In genomic region chr9:121444367-121444707, GRCm38 (mm10) we compare ENCODE assay signal across 19 mouse cellular contexts. TPM values are rescaled to one million over a fixed set of nuclear protein-coding genes. Genes with fewer than 3 reads are reported as not detected.
DNase-seq lines count a peak whose midpoint lies in the region; ATAC-seq lines count a peak whose summit lies in the region.
"Had no signal": no experiment of that assay in that cellular context is flagged by ENCODE, and none has a peak within 500 bp of the region (broad histone marks: within the 10 kb centered on the region; RNA-seq: fewer than 3 reads in every experiment).

No protein-coding gene starts in this region.

- intact Hi-C loops in gastrocnemius, postnatal 14 days (cut with DNase I; ENCODE audit: low total_unique reads), result no loop called here

- no peak for ATAC-seq in hindbrain, embryonic 13.5 days (ENCODE audit: low FRiP score)

- H3K9me3 ChIP-seq in hindbrain, embryonic 13.5 days, result no peaks in the 10 kb centered on the region
- no peaks in the 10 kb centered on the region for H3K9me3 ChIP-seq in hindbrain, embryonic 10.5 days
- H3K9me3 ChIP-seq: embryonic facial prominence, embryonic 15.5 days; limb, embryonic 15.5 days had no signal

- no peak overlapping the region for H3K4me3 ChIP-seq in hindbrain, embryonic 13.5 days
- H3K4me3 ChIP-seq in hindbrain, embryonic 10.5 days, result no peak overlapping the region
- H3K4me3 ChIP-seq: embryonic facial prominence, embryonic 15.5 days; heart, adult 2 months; limb, embryonic 15.5 days had no signal

- H3K4me2 ChIP-seq in hindbrain, embryonic 13.5 days, result no peak overlapping the region
- H3K4me2 ChIP-seq: embryonic facial prominence, embryonic 15.5 days; limb, embryonic 15.5 days; midbrain, embryonic 11.5 days had no signal

- H3K27ac ChIP-seq in hindbrain, embryonic 13.5 days, result peak overlapping the region; percentile 66; the same call in 1 of the 2 replicates
- no peak overlapping the region for H3K27ac ChIP-seq in hindbrain, embryonic 10.5 days
- H3K27ac ChIP-seq: embryonic facial prominence, embryonic 15.5 days; heart, adult 2 months; limb, embryonic 15.5 days had no signal

- no peaks in the 10 kb centered on the region for H3K27me3 ChIP-seq in hindbrain, embryonic 13.5 days
- H3K27me3 ChIP-seq in hindbrain, embryonic 10.5 days (ENCODE audit: insufficient read depth, poor library complexity, severe bottlenecking), result no peaks in the 10 kb centered on the region
- H3K27me3 ChIP-seq: embryonic facial prominence, embryonic 15.5 days; limb, embryonic 15.5 days had no signal

- no peak for DNase-seq in hindbrain, embryonic 10.5 days (ENCODE audit: low spot score)
- peak; percentile 94 for DNase-seq in brain, adult 2 months (ENCODE audit: low read depth, low spot score)
- peak; percentile 85 to 90 for DNase-seq in cerebellum, adult 18-20 months
- DNase-seq in cerebellum, postnatal 36 days, result peak; percentile 85 to 90
- DNase-seq in heart, adult 9 months (ENCODE audit: low spot score in 2 of 2), result no peak
- no peak for DNase-seq in natural killer cell, adult 2 months (ENCODE audit: low spot score in 2 of 2)
- no peak for DNase-seq in gastrocnemius, postnatal 14 days
- DNase-seq: adrenal gland, adult 8-10 months; embryo, embryonic 11 days; gastrocnemius, postnatal 10 days; heart, adult 2 months; kidney, adult 2 months; kidney, postnatal 25 days; lung, adult 18-20 months; thymus, adult 2 months had no signal

- peaks cover 12% of the 10 kb centered on the region for H3K4me1 ChIP-seq in hindbrain, embryonic 13.5 days (replicated peaks)
- peaks cover 5% of the 10 kb centered on the region for H3K4me1 ChIP-seq in hindbrain, embryonic 10.5 days (replicated peaks)
- H3K4me1 ChIP-seq: embryonic facial prominence, embryonic 15.5 days; limb, embryonic 15.5 days had no signal

- peaks cover 82% of the 10 kb centered on the region for H3K36me3 ChIP-seq in hindbrain, embryonic 13.5 days
- peaks cover 93% of the 10 kb centered on the region for H3K36me3 ChIP-seq in hindbrain, embryonic 10.5 days

- no peak overlapping the region for H3K9ac ChIP-seq in hindbrain, embryonic 13.5 days
- H3K9ac ChIP-seq: embryonic facial prominence, embryonic 15.5 days; limb, embryonic 15.5 days had no signal

- WGBS in hindbrain, embryonic 13.5 days, result 63% methylated on average over 3 of the region's 3 CpGs
- WGBS in hindbrain, embryonic 10.5 days, result 86% methylated on average over 3 of the region's 3 CpGs

RNA-seq across cellular contexts. Expression of gene Cck, which starts 51.2 kb away (rescaled TPM):
- polyA plus RNA-seq in hindbrain, embryonic 13.5 days (2015; fragmentation: Nextera tagmentation; extraction: Ambion mirVana), result 7.7 and 15.1 TPM in 2 replicates
- polyA plus RNA-seq in hindbrain, embryonic 10.5 days (2016; fragmentation: Nextera tagmentation; extraction: Ambion mirVana), result 1.7 and 2.4 TPM in 2 replicates
- 1 to 10 TPM in 1 of 2 experiments, under 1 TPM in 1; 0.93 to 3.1 TPM for total RNA-seq in gastrocnemius, postnatal 14 days (2021)
- total RNA-seq: heart, adult 2 months had no signal

Comparison
In these comparisons a context has a peak if more than half of its experiments do, and no peak if none do; other contexts are left out.
1. DNase-seq: peak in brain, adult 2 months (single experiment), cerebellum, adult 18-20 months (2 of 2) and cerebellum, postnatal 36 days (2 of 2); none in hindbrain, embryonic 10.5 days (single experiment), heart, adult 9 months (0 of 2), natural killer cell, adult 2 months (0 of 2) and gastrocnemius, postnatal 14 days (single experiment).